Mouse (Mus musculus): Measurements from ENCODE around the gene Dnaaf1. TPM values are rescaled to one million over a fixed set of nuclear protein-coding genes. Genes with fewer than 3 reads are reported as not detected.

Gene Dnaaf1
- total RNA-seq, 2 experiments from 2014 or later: 0.27 to 0.35 TPM

DNA sequence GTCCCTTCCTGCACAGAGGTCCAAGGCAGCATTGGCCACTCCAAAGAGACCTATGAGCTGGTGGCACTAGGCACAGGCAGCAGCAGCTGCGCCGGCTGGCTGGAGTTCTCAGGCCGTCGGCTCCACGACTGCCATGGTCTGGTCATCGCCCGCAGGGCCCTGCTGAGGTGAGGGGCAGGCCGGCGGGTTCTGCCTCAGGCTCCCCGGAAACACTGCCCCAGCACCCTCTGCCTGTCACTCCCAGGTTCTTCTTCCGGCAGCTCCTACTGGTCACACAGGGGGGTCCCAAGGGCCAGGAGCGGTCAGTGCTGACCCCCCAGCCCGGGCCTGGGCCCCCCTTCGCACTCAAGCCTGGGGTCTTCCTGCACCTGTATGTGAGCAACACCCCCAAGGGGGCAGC lies 40.1 kb downstream of the Dnaaf1 start:
- no peak for TF ChIP-seq CTCF (IDR thresholded peaks at IDR 0.05)
- Histone ChIP-seq H3K4me3 (no peak overlapping the region), H3K27ac (no peak overlapping the region)
- intact Hi-C loops (cut with DNase I): no loop called here
- DNase-seq (ENCODE audit: extremely low spot score in 1 of 2, low spot score in 2 of 2): no peak

- TF ChIP-seq CTCF (IDR thresholded peaks at IDR 0.05): no peak
- no peak for DNase-seq (ENCODE audit: extremely low spot score in 1 of 2, low spot score in 2 of 2)
- Histone ChIP-seq H3K27ac (no peak overlapping the region), H3K4me3 (no peak overlapping the region)
- intact Hi-C loops (cut with DNase I): no loop called here
These were observed 41.3 kb downstream of the Dnaaf1 start for GRCm38 (mm10) chr8:119616358-119616757.

DNA sequence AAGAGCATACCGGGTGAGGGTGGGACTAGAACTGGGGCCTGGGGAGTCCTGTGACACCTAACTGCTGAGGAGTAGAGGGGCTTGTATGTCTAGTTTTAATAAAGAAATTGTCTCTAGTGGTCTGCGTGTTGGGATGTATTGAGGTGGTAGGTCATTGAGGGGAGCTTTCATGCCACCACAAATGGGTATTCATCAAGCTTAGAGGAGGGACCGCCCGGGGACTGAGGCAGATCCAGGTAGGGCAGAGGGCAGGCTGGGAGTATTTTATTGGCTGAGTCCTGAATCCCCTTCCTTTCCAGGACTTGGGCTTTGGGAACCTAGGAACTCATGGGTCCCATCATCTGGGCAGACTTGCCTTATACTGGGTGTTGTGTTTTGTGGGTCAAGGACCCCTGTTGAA lies 41.8 kb downstream of the Dnaaf1 start:
- DNase-seq (ENCODE audit: extremely low spot score in 1 of 2, low spot score in 2 of 2): no peak
- intact Hi-C loops (cut with DNase I): no loop called here
- TF ChIP-seq CTCF (IDR thresholded peaks at IDR 0.05): no peak
- no peak overlapping the region for H3K4me3 ChIP-seq
- no peak overlapping the region for H3K27ac ChIP-seq

GRCm38 (mm10) chr8:119617586-119617985 lies 42.6 kb downstream of the Dnaaf1 start:
- Histone ChIP-seq H3K4me3 (no peak overlapping the region), H3K27ac (no peak overlapping the region)
- DNase-seq (ENCODE audit: extremely low spot score in 1 of 2, low spot score in 2 of 2): no peak
- TF ChIP-seq CTCF (IDR thresholded peaks at IDR 0.05): no peak
- intact Hi-C loops (cut with DNase I): no loop called here

- no peak for TF ChIP-seq CTCF (IDR thresholded peaks at IDR 0.05)
- DNase-seq (ENCODE audit: extremely low spot score in 1 of 2, low spot score in 2 of 2): no peak
- Histone ChIP-seq H3K4me3 (no peak overlapping the region), H3K27ac (no peak overlapping the region)
- intact Hi-C loops (cut with DNase I): no loop called here
These were observed 43.9 kb downstream of the Dnaaf1 start for GRCm38 (mm10) chr8:119618887-119619286.

DNA sequence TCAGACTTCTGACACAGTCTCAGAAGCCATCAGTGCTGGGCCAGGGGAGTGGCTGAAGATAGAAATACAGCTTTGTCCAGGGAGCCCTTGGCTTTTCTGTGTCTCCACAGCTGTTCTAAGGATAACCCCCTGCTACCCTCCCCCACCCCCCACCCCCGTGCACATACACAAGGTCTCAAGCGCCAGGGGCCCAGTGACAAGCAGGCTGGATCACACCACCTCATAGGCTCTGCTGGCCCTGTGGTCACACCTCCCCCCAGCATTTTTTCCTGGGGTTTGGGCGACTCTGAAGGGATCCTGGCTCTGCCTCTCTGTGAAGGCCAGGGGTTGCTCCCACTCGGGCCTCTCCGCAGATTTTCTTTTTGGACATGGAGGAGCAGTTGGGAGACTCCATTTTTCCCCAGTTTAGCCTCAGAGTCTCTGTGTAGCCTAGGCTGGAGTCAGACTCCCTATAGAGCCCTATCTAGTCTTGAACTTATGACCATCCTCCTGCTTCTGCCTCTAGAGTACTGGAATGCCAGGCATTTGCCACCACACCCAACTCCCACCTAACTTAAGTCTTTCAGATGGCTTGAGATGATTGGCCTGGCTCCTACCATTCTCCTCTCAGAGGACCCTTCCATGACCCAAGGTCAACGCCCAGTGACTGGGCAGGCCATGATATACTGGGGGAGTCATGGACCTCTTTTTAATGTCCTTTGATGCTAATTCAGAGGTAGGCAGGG lies 45.2 kb downstream of the Dnaaf1 start:
- no peak overlapping the region for H3K27ac ChIP-seq
- no peak for TF ChIP-seq CTCF (IDR thresholded peaks at IDR 0.05)
- intact Hi-C loops (cut with DNase I): no loop called here
- no peak overlapping the region for H3K4me3 ChIP-seq
- DNase-seq (ENCODE audit: extremely low spot score in 1 of 2, low spot score in 2 of 2): no peak

DNA sequence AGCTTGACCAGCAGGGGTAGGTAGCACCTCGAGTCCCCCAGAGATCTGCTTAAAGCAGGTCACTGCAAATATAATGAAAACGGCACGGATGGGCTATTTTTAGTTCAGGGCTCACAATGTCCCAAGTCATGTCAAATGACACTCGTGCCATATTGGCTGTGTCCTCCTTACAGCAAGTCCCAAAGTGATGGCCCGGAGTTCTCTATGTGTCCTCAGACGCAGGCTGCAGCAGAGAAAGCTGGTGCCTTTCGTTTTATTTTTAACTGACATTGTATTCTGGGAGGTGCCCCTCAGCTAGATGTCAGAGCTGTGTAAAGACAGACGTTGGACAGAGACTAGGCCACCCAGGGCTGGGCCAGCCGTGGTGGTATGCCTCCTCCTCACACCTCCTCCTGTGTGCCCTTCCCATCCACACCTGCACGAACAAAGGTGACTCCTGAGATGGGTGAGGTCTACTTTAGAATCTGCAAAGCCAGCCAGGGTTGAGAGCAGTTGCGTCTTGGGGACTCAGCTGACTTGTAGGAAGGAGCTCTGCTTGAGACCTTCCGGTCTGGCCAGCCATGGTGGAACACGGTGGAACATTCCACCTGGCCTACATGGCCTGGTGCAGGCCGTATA lies 45.9 kb downstream of the Dnaaf1 start:
- no peak for TF ChIP-seq CTCF (IDR thresholded peaks at IDR 0.05)
- no peak overlapping the region for H3K27ac ChIP-seq
- no peak for DNase-seq (ENCODE audit: extremely low spot score in 1 of 2, low spot score in 2 of 2)
- intact Hi-C loops (cut with DNase I): no loop called here
- H3K4me3 ChIP-seq: no peak overlapping the region

DNA sequence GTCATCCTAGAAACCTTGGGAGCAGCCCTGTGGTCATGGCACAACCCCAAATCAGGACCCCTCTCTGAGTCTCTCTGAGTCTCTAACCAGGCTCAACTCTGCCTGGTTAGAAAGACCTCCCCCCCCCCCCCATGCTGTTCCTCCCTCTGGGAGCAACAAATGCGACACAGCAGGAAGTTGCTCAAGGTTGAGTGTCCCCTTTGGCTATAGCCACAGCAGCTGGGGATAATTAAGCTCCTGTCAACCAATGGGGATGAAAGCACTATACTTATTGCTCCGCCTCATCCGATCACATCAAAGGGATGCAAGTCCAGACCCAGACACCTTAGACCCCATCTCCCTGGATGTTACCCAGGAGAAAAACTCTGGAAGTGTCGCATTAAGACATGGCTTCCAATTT lies 47.5 kb downstream of the Dnaaf1 start:
- Histone ChIP-seq H3K27ac (no peak overlapping the region), H3K4me3 (no peak overlapping the region)
- TF ChIP-seq CTCF (IDR thresholded peaks at IDR 0.05): no peak
- no peak for DNase-seq (ENCODE audit: extremely low spot score in 1 of 2, low spot score in 2 of 2)
- intact Hi-C loops (cut with DNase I): no loop called here

- Histone ChIP-seq H3K4me3 (no peak overlapping the region), H3K27ac (no peak overlapping the region)
- no peak for TF ChIP-seq CTCF (IDR thresholded peaks at IDR 0.05)
- intact Hi-C loops (cut with DNase I): no loop called here
- no peak for DNase-seq (ENCODE audit: extremely low spot score in 1 of 2, low spot score in 2 of 2)
These were observed 48.0 kb downstream of the Dnaaf1 start for GRCm38 (mm10) chr8:119623061-119623460.

DNA sequence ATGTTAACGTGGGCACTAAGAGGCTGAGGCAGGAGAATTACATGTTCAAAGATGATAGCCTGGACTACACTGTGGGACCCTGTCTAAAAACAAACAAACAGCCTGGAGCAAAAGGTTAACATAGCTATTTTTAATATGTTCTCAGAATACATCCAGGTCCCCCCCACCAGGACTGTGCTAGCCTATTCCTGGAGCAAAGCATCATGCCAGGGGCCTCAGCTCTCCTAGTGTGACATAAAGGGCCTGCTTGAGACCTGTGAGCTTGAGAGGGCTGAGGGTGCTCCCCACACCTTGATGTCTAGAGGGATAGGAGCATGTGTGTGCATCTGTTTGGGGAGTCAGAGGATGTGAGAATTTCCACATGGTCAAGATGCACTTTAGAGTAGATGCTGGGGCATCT lies 48.7 kb downstream of the Dnaaf1 start:
- Histone ChIP-seq H3K27ac (no peak overlapping the region), H3K4me3 (no peak overlapping the region)
- intact Hi-C loops (cut with DNase I): no loop called here

DNA sequence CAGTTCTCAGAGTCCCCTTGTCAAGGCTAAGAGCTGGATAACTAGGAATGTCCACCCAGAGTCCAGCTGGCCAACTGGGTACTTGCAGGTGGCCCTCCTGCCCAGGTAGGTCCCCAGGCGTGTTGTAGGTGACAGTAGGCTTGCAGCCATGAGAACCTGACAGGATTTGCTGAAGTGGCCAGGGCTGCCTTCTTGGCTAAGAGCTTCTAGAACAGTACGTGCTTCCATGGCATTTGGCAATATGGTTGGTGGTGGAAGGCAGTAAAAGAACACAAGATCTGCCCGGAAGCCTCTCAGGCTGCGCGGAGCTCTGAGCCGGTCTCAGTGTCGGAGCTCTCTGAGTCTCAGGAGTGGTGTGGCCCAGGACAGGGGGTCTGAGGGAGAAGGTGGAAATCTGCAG lies 49.9 kb downstream of the Dnaaf1 start:
- no peak overlapping the region for H3K27ac ChIP-seq
- DNase-seq (ENCODE audit: extremely low spot score in 1 of 2, low spot score in 2 of 2): no peak
- no peak for TF ChIP-seq CTCF (IDR thresholded peaks at IDR 0.05)
- intact Hi-C loops (cut with DNase I): no loop called here
- H3K4me3 ChIP-seq: no peak overlapping the region

More for the DNA sequence above, 48.7 kb downstream of the Dnaaf1 start:
- no peak for DNase-seq (ENCODE audit: extremely low spot score in 1 of 2, low spot score in 2 of 2)
- no peak for TF ChIP-seq CTCF (IDR thresholded peaks at IDR 0.05)

DNA sequence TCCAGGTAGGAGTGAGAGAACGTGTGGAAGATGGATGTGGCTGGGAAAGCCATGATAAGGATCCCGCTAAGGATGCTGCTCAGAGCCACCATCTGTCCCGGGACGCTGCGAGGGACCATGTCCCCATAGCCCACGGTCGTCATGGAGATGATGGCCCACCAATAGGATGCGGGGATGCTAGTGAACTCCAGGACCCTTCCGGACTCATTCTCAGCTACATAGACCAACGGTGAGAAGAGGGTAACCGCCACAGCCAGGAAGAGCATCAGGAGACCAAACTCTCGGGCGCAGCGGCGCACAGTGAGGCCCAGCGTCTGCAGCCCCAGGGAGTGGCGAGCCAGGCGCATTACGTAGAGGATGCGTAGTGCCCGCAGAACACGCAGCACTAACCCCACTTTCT lies 50.8 kb downstream of the Dnaaf1 start:
- no peak for DNase-seq (ENCODE audit: extremely low spot score in 1 of 2, low spot score in 2 of 2)
- no peak overlapping the region for H3K4me3 ChIP-seq
- H3K27ac ChIP-seq: no peak overlapping the region
- no peak for TF ChIP-seq CTCF (IDR thresholded peaks at IDR 0.05)
- intact Hi-C loops (cut with DNase I): no loop called here

DNA sequence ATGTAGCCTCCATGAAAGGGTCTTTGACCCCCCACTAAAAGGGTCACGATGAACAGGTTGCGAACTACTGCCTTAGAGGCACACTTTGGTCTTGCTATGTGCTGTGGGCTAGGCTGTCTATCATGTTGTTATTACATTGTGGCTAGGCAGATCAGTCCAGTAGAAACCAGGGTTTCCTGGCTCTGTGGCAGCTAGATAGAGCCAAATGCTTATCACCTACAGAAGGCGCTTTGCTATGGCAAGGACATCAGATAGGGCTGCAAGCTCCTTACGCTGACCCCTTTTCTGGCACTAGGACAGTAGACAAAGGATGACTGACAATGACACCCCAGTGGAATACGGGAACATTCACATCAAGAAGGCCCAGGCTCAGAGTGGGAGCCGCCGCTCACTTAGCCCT lies 52.2 kb downstream of the Dnaaf1 start:
- no peak for TF ChIP-seq CTCF (IDR thresholded peaks at IDR 0.05)
- DNase-seq (ENCODE audit: extremely low spot score in 1 of 2, low spot score in 2 of 2): no peak
- Histone ChIP-seq H3K4me3 (no peak overlapping the region), H3K27ac (no peak overlapping the region)
- intact Hi-C loops (cut with DNase I): no loop called here
